Mouse (Mus musculus): ENCODE measurements around the gene Olfr821.
"Not testable (repeated sequence)": the region's sequence is repeated elsewhere in the genome, so short reads cannot be mapped to it uniquely, and the experiment has no call there.

Gene Olfr821

DNA sequence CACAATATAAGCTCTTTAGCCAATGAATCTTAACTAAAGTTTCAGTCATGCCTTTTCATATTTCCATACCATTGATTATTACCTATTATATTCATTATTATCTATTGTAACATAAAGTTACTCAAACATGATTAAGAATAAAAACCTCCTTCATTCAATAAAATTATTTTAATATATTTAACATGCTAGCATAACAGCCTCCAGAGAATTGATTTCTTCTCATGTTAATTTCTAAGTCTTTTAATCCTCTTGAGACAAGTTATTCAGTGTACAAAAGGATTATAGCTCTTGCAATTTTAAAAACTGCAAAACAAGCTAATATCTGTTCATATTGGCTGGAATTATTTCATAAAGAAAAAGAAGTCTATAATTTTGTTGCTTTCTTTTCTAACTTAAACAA, at the start of gene Olfr821:
Gene Olfr821 (plus strand): TSS at position 301 of the 400 bp plus-strand sequence.
- DNase-seq = no peak

- DNase-seq = not testable (repeated sequence)
Measured at GRCm38 (mm10) chr10:129981867-129982266, 48.3 kb upstream of the Olfr821 start.

- DNase-seq = not testable (repeated sequence)
Measured at GRCm38 (mm10) chr10:129984962-129985361, 45.2 kb upstream of the Olfr821 start, which contains the start of gene Gm10310. TSS of gene Gm10310 (minus strand) at chr10:129985062.

GRCm38 (mm10) chr10:130004104-130004503, 26.0 kb upstream of the Olfr821 start:
- DNase-seq = not testable (repeated sequence)

GRCm38 (mm10) chr10:130005366-130005765, 24.8 kb upstream of the Olfr821 start:
- not testable (repeated sequence) for DNase-seq

DNA sequence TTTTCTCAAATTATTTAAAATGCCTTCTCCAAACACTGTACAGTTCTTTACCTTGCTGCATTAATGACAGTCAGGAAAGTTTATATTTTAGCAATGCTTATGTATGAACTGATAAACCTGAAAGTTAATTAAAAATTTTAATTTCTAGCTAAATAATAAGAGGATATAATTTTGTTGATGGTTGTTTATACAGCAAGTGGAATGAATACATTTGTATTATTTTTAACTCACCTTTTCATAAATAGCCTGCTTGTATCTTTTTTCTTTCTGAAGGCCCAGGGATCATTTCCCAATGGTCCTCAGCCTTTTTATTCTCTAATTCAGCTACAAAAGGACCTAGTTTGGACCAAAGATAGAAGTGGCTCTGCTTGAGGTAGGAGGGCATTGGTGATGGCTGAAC, 17.8 kb upstream of the Olfr821 start, which contains the start of gene Olfr820:
Gene Olfr820 (plus strand): TSS at position 301 of the 400 bp plus-strand sequence.
- no peak for DNase-seq

- DNase-seq = no peak
Measured at GRCm38 (mm10) chr10:130037096-130037495, 6.9 kb downstream of the Olfr821 start.

DNA sequence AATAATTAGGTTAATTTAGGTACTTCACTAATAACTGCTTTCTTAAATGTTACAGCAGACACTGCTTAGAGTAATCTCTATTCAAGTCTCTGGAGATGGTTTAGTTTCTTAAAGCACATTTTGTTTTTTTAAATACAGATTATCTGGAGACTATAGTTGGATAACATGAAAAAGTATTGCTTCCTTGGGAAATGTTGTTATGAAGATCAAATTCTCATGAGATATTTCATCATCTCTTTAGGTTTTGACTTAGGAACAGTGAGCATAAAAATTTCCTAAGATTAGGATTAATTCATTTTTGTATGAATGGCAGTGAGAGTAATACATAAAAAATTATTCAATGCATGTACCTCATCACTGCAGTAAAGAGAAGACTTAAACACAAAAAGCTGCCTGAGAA, 40.8 kb downstream of the Olfr821 start, which contains the start of gene Olfr822:
Gene Olfr822 (plus strand): TSS at position 301 of the 400 bp plus-strand sequence.
- no peak for DNase-seq
